Mouse (Mus musculus): Measurements from ENCODE around the gene Zfp14. TPM values are rescaled to one million over a fixed set of nuclear protein-coding genes. Genes with fewer than 3 reads are reported as not detected.

Gene Zfp14
- polyA plus RNA-seq, 1 experiment, result 14.2 TPM

- Histone ChIP-seq H3K27ac (ENCODE audit: insufficient read depth, low read length) (no peak overlapping the region), H3K4me3 (ENCODE audit: insufficient read depth, low read length) (peak overlapping the region; percentile 62; the same call in 1 of the 2 replicates), H3K4me1 (ENCODE audit: control insufficient read depth, insufficient read depth, low read length) (peaks cover 4% of the 10 kb centered on the region; the same call in 1 of the 2 replicates)
- TF ChIP-seq CTCF (IDR thresholded peaks at IDR 0.05; ENCODE audit: extremely low read depth, insufficient read depth, low read length) (no peak), POLR2A (IDR thresholded peaks at IDR 0.05; ENCODE audit: extremely low read depth, insufficient read depth, low read length) (no peak)
Measured at GRCm38 (mm10) chr7:30089405-30089804, 38.2 kb upstream of the Zfp14 start.

GRCm38 (mm10) chr7:30086524-30086923, 35.3 kb upstream of the Zfp14 start:
- Histone ChIP-seq H3K27ac (ENCODE audit: insufficient read depth, low read length) (no peak overlapping the region), H3K4me3 (ENCODE audit: insufficient read depth, low read length) (no peak overlapping the region), H3K4me1 (ENCODE audit: control insufficient read depth, insufficient read depth, low read length) (peaks cover 3% of the 10 kb centered on the region; the same call in 1 of the 2 replicates)
- TF ChIP-seq CTCF (IDR thresholded peaks at IDR 0.05; ENCODE audit: extremely low read depth, insufficient read depth, low read length), result no peak
- no peak for TF ChIP-seq POLR2A (IDR thresholded peaks at IDR 0.05; ENCODE audit: extremely low read depth, insufficient read depth, low read length)

- H3K4me3 ChIP-seq (ENCODE audit: insufficient read depth, low read length), result peak within 1 kb of the TSS; percentile 77
- peak within 1 kb of the TSS; percentile 71 for H3K27ac ChIP-seq (ENCODE audit: insufficient read depth, low read length)
- peaks cover 2% of the 10 kb centered on the region; the same call in 1 of the 2 replicates for H3K4me1 ChIP-seq (ENCODE audit: control insufficient read depth, insufficient read depth, low read length)
- peak; percentile 84 for TF ChIP-seq POLR2A (IDR thresholded peaks at IDR 0.05; ENCODE audit: extremely low read depth, insufficient read depth, low read length)
- no peak for TF ChIP-seq CTCF (IDR thresholded peaks at IDR 0.05; ENCODE audit: extremely low read depth, insufficient read depth, low read length)
Measured at GRCm38 (mm10) chr7:30072146-30073028, 21.2 kb upstream of the Zfp14 start, which contains the start of gene Zfp82. TSS of gene Zfp82 (minus strand) at chr7:30072900.

GRCm38 (mm10) chr7:30064622-30065021, 13.4 kb upstream of the Zfp14 start:
- Histone ChIP-seq H3K4me1 (ENCODE audit: control insufficient read depth, insufficient read depth, low read length) (no peaks in the 10 kb centered on the region), H3K27ac (ENCODE audit: insufficient read depth, low read length) (no peak overlapping the region), H3K4me3 (ENCODE audit: insufficient read depth, low read length) (no peak overlapping the region)
- TF ChIP-seq CTCF (IDR thresholded peaks at IDR 0.05; ENCODE audit: extremely low read depth, insufficient read depth, low read length), result peak; percentile 26; the same call in 1 of the 2 replicates
- no peak for TF ChIP-seq POLR2A (IDR thresholded peaks at IDR 0.05; ENCODE audit: extremely low read depth, insufficient read depth, low read length)

GRCm38 (mm10) chr7:30062478-30062877, 11.3 kb upstream of the Zfp14 start:
- TF ChIP-seq POLR2A (IDR thresholded peaks at IDR 0.05; ENCODE audit: extremely low read depth, insufficient read depth, low read length), result no peak
- peak; percentile 23; the same call in 1 of the 2 replicates for TF ChIP-seq CTCF (IDR thresholded peaks at IDR 0.05; ENCODE audit: extremely low read depth, insufficient read depth, low read length)
- Histone ChIP-seq H3K4me1 (ENCODE audit: control insufficient read depth, insufficient read depth, low read length) (no peaks in the 10 kb centered on the region), H3K27ac (ENCODE audit: insufficient read depth, low read length) (no peak overlapping the region), H3K4me3 (ENCODE audit: insufficient read depth, low read length) (no peak overlapping the region)

GRCm38 (mm10) chr7:30060341-30060740, 9.2 kb upstream of the Zfp14 start:
- Histone ChIP-seq H3K4me1 (ENCODE audit: control insufficient read depth, insufficient read depth, low read length) (no peaks in the 10 kb centered on the region), H3K4me3 (ENCODE audit: insufficient read depth, low read length) (no peak overlapping the region), H3K27ac (ENCODE audit: insufficient read depth, low read length) (no peak overlapping the region)
- TF ChIP-seq POLR2A (IDR thresholded peaks at IDR 0.05; ENCODE audit: extremely low read depth, insufficient read depth, low read length) (no peak), CTCF (IDR thresholded peaks at IDR 0.05; ENCODE audit: extremely low read depth, insufficient read depth, low read length) (no peak)

- Histone ChIP-seq H3K4me1 (ENCODE audit: control insufficient read depth, insufficient read depth, low read length) (0 out of 2 replicates have a peak, but pooled peaks cover 3% of the 10 kb centered on the region), H3K27ac (ENCODE audit: insufficient read depth, low read length) (no peak overlapping the region), H3K4me3 (ENCODE audit: insufficient read depth, low read length) (no peak overlapping the region)
- TF ChIP-seq CTCF (IDR thresholded peaks at IDR 0.05; ENCODE audit: extremely low read depth, insufficient read depth, low read length), result no peak
- TF ChIP-seq POLR2A (IDR thresholded peaks at IDR 0.05; ENCODE audit: extremely low read depth, insufficient read depth, low read length), result no peak
Measured at GRCm38 (mm10) chr7:30053591-30053990, 2.4 kb upstream of the Zfp14 start.

- TF ChIP-seq POLR2A (IDR thresholded peaks at IDR 0.05; ENCODE audit: extremely low read depth, insufficient read depth, low read length) (no peak), CTCF (IDR thresholded peaks at IDR 0.05; ENCODE audit: extremely low read depth, insufficient read depth, low read length) (no peak)
- Histone ChIP-seq H3K4me1 (ENCODE audit: control insufficient read depth, insufficient read depth, low read length) (0 out of 2 replicates have a peak, but pooled peaks cover 3% of the 10 kb centered on the region), H3K27ac (ENCODE audit: insufficient read depth, low read length) (no peak overlapping the region), H3K4me3 (ENCODE audit: insufficient read depth, low read length) (no peak overlapping the region)
Measured at GRCm38 (mm10) chr7:30048126-30048525, 3.1 kb downstream of the Zfp14 start.

- TF ChIP-seq POLR2A (IDR thresholded peaks at IDR 0.05; ENCODE audit: extremely low read depth, insufficient read depth, low read length) (no peak), CTCF (IDR thresholded peaks at IDR 0.05; ENCODE audit: extremely low read depth, insufficient read depth, low read length) (no peak)
- no peak overlapping the region for H3K27ac ChIP-seq (ENCODE audit: insufficient read depth, low read length)
- no peak overlapping the region for H3K4me3 ChIP-seq (ENCODE audit: insufficient read depth, low read length)
- no peaks in the 10 kb centered on the region for H3K4me1 ChIP-seq (ENCODE audit: control insufficient read depth, insufficient read depth, low read length)
Measured at GRCm38 (mm10) chr7:30044354-30044753, 6.8 kb downstream of the Zfp14 start.

- no peak overlapping the region for H3K4me3 ChIP-seq (ENCODE audit: insufficient read depth, low read length)
- no peaks in the 10 kb centered on the region for H3K4me1 ChIP-seq (ENCODE audit: control insufficient read depth, insufficient read depth, low read length)
- TF ChIP-seq CTCF (IDR thresholded peaks at IDR 0.05; ENCODE audit: extremely low read depth, insufficient read depth, low read length), result no peak
- no peak for TF ChIP-seq POLR2A (IDR thresholded peaks at IDR 0.05; ENCODE audit: extremely low read depth, insufficient read depth, low read length)
- H3K27ac ChIP-seq (ENCODE audit: insufficient read depth, low read length), result no peak overlapping the region
Measured at GRCm38 (mm10) chr7:30034331-30034730, 16.8 kb downstream of the Zfp14 start.
